Mouse (Mus musculus) heart, postnatal 14 days (tissue): ENCODE data around the gene 4921524J17Rik. TPM values are rescaled to one million over a fixed set of nuclear protein-coding genes. Genes with fewer than 3 reads are reported as not detected.

ENCODE experiments used
- total RNA-seq, 2 experiments: library from RNA; stranded (reverse); gene quantifications; 2 replicates each; pipeline ENCODE4 v1.2.3; 2021

Gene 4921524J17Rik
- total RNA-seq, 2 experiments from 2014 or later: 20.7 to 23.2 TPM

Other genes with a start within 250 kb of the 4921524J17Rik start
- gene Olfr371, start 206.8 kb downstream of the 4921524J17Rik start, total RNA-seq: not detected
- gene Orc6, start 133.2 kb downstream of the 4921524J17Rik start, total RNA-seq: 10 to 100 TPM in 1 of 2 experiments, 1 to 10 TPM in 1; 9.7 to 10.9 TPM
- gene Vps35, start 133.0 kb downstream of the 4921524J17Rik start, total RNA-seq: 10 to 100 TPM; 64.2 to 68.4 TPM
- 100 to 1,000 TPM; 332 to 359 TPM for gene Mylk3, start 46.5 kb downstream of the 4921524J17Rik start, total RNA-seq
- 10 to 100 TPM; 37.6 to 45.2 TPM for gene Gpt2, start 59.7 kb upstream of the 4921524J17Rik start, total RNA-seq
- gene Dnaja2, start 122.5 kb upstream of the 4921524J17Rik start, total RNA-seq: 100 to 1,000 TPM; 229 to 234 TPM